ENCODE assay signal across 7 mouse cellular contexts in genomic region chr4:133968150-133968921, GRCm38 (mm10). TPM values are rescaled to one million over a fixed set of nuclear protein-coding genes. Genes with fewer than 3 reads are reported as not detected.
DNase-seq lines count a peak whose midpoint lies in the region; ATAC-seq and TF ChIP-seq lines count a peak whose summit lies in the region.

Gene Hmgn2, minus strand, starts transcription at chr4:133968650.

- H3K4me3 ChIP-seq in limb, embryonic 14.5 days (replicated peaks; ENCODE audit: low read length), result peak within 1 kb of the TSS; percentile 76
- peak within 1 kb of the TSS; percentile 58 for H3K4me3 ChIP-seq in midbrain, embryonic 15.5 days

- TF ChIP-seq POLR2A in limb, embryonic 14.5 days (IDR thresholded peaks at IDR 0.05; ENCODE audit: borderline replicate concordance, extremely low read depth, insufficient read depth, insufficient read length), result no peak

- H3K27me3 ChIP-seq in limb, embryonic 14.5 days (ENCODE audit: control insufficient read depth, insufficient read depth, low read length), result no peaks in the 10 kb centered on the region
- no peaks in the 10 kb centered on the region for H3K27me3 ChIP-seq in midbrain, embryonic 15.5 days (replicated peaks)

- WGBS in limb, embryonic 14.5 days, result under 1% methylated on average over 41 of the region's 42 CpGs
- under 1% methylated on average over 42 of the region's 42 CpGs for WGBS in midbrain, embryonic 15.5 days

- peak within 1 kb of the TSS; percentile 99 for H3K27ac ChIP-seq in limb, embryonic 14.5 days (replicated peaks; ENCODE audit: low read depth, low read length)
- peak within 1 kb of the TSS; percentile 99 for H3K27ac ChIP-seq in midbrain, embryonic 15.5 days

- H3K9ac ChIP-seq in limb, embryonic 14.5 days (ENCODE audit: low read depth, low read length, severe bottlenecking), result peak within 1 kb of the TSS; percentile 96
- peak within 1 kb of the TSS; percentile 92 for H3K9ac ChIP-seq in midbrain, embryonic 15.5 days

- H3K4me2 ChIP-seq in limb, embryonic 14.5 days (replicated peaks; ENCODE audit: low read depth, low read length, severe bottlenecking), result peak within 1 kb of the TSS; percentile 89
- H3K4me2 ChIP-seq in midbrain, embryonic 15.5 days, result peak within 1 kb of the TSS; percentile 91

- ATAC-seq in limb, embryonic 14.5 days (ENCODE audit: low FRiP score, low read depth), result peak; percentile 61
- peak; percentile 63 for ATAC-seq in midbrain, embryonic 15.5 days (replicated peaks)

- H3K9me3 ChIP-seq in limb, embryonic 14.5 days (ENCODE audit: control insufficient read depth, low read length), result no peaks in the 10 kb centered on the region
- H3K9me3 ChIP-seq in midbrain, embryonic 15.5 days, result no peaks in the 10 kb centered on the region

- DNase-seq in adrenal gland, postnatal 14 days, result peak; percentile 56
- DNase-seq in embryo, embryonic 11.5 days (ENCODE audit: low read depth, low spot score), result peak; percentile 48
- DNase-seq in gonadal fat pad, adult 2 months (ENCODE audit: low read depth), result no peak
- peak; percentile 29 to 41 for DNase-seq in kidney, adult 8-10 months
- peak; percentile 61 for DNase-seq in limb, embryonic 14.5 days (ENCODE audit: low spot score)
- DNase-seq in spleen, postnatal 14 days (ENCODE audit: low spot score in 2 of 2), result peak; percentile 26 to 47

- peaks cover 54% of the 10 kb centered on the region for H3K36me3 ChIP-seq in limb, embryonic 14.5 days (ENCODE audit: control insufficient read depth, insufficient read depth, low read length)
- H3K36me3 ChIP-seq in midbrain, embryonic 15.5 days (replicated peaks), result peaks cover 19% of the 10 kb centered on the region

- peaks cover 12% of the 10 kb centered on the region for H3K4me1 ChIP-seq in limb, embryonic 14.5 days (ENCODE audit: control insufficient read depth, insufficient read depth, low read length)
- peaks cover 38% of the 10 kb centered on the region for H3K4me1 ChIP-seq in midbrain, embryonic 15.5 days

RNA-seq across cellular contexts. Expression of gene Hmgn2, which starts in this region (rescaled TPM):
- 325 and 351 TPM in 2 replicates for total RNA-seq in adrenal gland, postnatal 14 days (2021)
- 49.6 and 50.2 TPM in 2 replicates for polyA plus RNA-seq in gonadal fat pad, adult 2 months (2012; rRNA removed)
- polyA plus RNA-seq in limb, embryonic 14.5 days (2012; rRNA removed), result 606 and 861 TPM in 2 replicates
- 2,302 and 2,334 TPM in 2 replicates for polyA plus RNA-seq in limb, embryonic 14.5 days (2014; fragmentation: Nextera tagmentation; extraction: Ambion mirVana)
- polyA plus RNA-seq in midbrain, embryonic 15.5 days (2015; fragmentation: Nextera tagmentation; extraction: Ambion mirVana), result 876 and 917 TPM in 2 replicates

Comparison
In these comparisons a context has a peak if more than half of its experiments do, and no peak if none do; other contexts are left out.
1. RNA of gene Hmgn2 (polyA plus RNA-seq): 606 to 2,334 TPM in limb, embryonic 14.5 days and 876 to 917 TPM in midbrain, embryonic 15.5 days; 49.6 to 50.2 TPM in gonadal fat pad, adult 2 months; every median in the first group is over 10 times any median in the second.